Mouse (Mus musculus) kidney, postnatal 10 days (tissue): ENCODE data around the gene Gfpt1.

Experiments used
- DNase-seq: peaks from one replicate; pipeline ENCODE4 v3.0.0; 2021; ENCODE audit warnings: mixed read lengths

Gene Gfpt1

GRCm38 (mm10) chr6:87101955-87102353, 59.3 kb downstream of the Gfpt1 start:
- no peak for DNase-seq

- peak; percentile 27 for DNase-seq
Observed at GRCm38 (mm10) chr6:87102421-87102911, 59.8 kb downstream of the Gfpt1 start.

- DNase-seq, result no peak
Observed at GRCm38 (mm10) chr6:87103314-87103713, 60.7 kb downstream of the Gfpt1 start.

- no peak for DNase-seq
Observed at GRCm38 (mm10) chr6:87104123-87104796, 61.6 kb downstream of the Gfpt1 start, which contains the start of gene D6Ertd527e. D6Ertd527e (plus strand) TSS chr6:87104746.

GRCm38 (mm10) chr6:87111493-87111892, 68.8 kb downstream of the Gfpt1 start:
- no peak for DNase-seq

- no peak for DNase-seq
Observed at GRCm38 (mm10) chr6:87112125-87112524, 69.5 kb downstream of the Gfpt1 start.

GRCm38 (mm10) chr6:87115981-87116380, 73.3 kb downstream of the Gfpt1 start:
- DNase-seq, result no peak

GRCm38 (mm10) chr6:87116596-87116995, 74.0 kb downstream of the Gfpt1 start:
- DNase-seq, result no peak

GRCm38 (mm10) chr6:87119066-87119837, 76.6 kb downstream of the Gfpt1 start:
- DNase-seq, result no peak

- no peak for DNase-seq
Observed at GRCm38 (mm10) chr6:87119975-87120374, 77.3 kb downstream of the Gfpt1 start.

- DNase-seq, result no peak
Observed at GRCm38 (mm10) chr6:87120661-87121060, 78.0 kb downstream of the Gfpt1 start.

GRCm38 (mm10) chr6:87121961-87122360, 79.3 kb downstream of the Gfpt1 start:
- DNase-seq, result no peak

- DNase-seq, result no peak
Observed at GRCm38 (mm10) chr6:87123406-87123805, 80.8 kb downstream of the Gfpt1 start.

GRCm38 (mm10) chr6:87123973-87124372, 81.3 kb downstream of the Gfpt1 start:
- DNase-seq, result no peak

- DNase-seq, result no peak
Observed at GRCm38 (mm10) chr6:87127049-87127753, 84.6 kb downstream of the Gfpt1 start.

GRCm38 (mm10) chr6:87129861-87130260, 87.2 kb downstream of the Gfpt1 start:
- DNase-seq, result no peak

GRCm38 (mm10) chr6:87130628-87131027, 88.0 kb downstream of the Gfpt1 start:
- DNase-seq, result no peak

GRCm38 (mm10) chr6:87131078-87131477, 88.4 kb downstream of the Gfpt1 start:
- no peak for DNase-seq

GRCm38 (mm10) chr6:87133520-87133919, 90.9 kb downstream of the Gfpt1 start:
- no peak for DNase-seq

- no peak for DNase-seq
Observed at GRCm38 (mm10) chr6:87133966-87134546, 91.4 kb downstream of the Gfpt1 start.

GRCm38 (mm10) chr6:87138479-87138878, 95.8 kb downstream of the Gfpt1 start:
- no peak for DNase-seq

GRCm38 (mm10) chr6:87139796-87140553, 97.3 kb downstream of the Gfpt1 start:
- no peak for DNase-seq
